Mouse (Mus musculus) mouse trophoblast stem cell (cell line): ENCODE results near the gene Cela3b.

Experiments used
- in situ Hi-C, 2 experiments: fragments of 300-500 bp; cut with MseI, MboI; formaldehyde crosslinking; loops; 2 replicates in 1 of 2; 3 replicates in 1 of 2; pipeline ENCODE4 v1.15.1; 2025

Cela3b gene

DNA sequence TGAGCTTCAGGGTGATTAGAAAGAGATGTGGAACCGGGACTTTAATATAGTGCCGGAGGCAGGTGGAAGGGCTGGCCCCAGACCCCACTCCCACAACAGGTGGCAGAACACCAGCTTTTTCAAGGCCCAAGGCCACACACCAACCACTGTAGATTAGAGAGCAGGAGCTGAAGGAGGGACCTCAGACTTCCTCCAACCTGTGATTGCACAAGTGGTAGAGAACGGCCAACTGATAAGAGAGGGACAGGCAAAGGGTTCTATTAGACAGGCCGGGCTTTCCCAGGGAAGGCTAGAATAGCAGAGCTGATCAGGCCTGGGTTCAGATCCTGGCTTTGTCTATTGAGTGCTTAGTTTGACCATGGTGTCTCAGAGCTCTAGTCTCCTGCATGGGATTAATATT, at the start of gene Cela3b:
Gene Cela3b (minus strand): TSS at position 39 of the 400 bp plus-strand sequence.
- in situ Hi-C loops = no loop called here

GRCm38 (mm10) chr4:137479757-137480156, 49.4 kb upstream of the Cela3b start:
- in situ Hi-C loops = no loop called here

DNA sequence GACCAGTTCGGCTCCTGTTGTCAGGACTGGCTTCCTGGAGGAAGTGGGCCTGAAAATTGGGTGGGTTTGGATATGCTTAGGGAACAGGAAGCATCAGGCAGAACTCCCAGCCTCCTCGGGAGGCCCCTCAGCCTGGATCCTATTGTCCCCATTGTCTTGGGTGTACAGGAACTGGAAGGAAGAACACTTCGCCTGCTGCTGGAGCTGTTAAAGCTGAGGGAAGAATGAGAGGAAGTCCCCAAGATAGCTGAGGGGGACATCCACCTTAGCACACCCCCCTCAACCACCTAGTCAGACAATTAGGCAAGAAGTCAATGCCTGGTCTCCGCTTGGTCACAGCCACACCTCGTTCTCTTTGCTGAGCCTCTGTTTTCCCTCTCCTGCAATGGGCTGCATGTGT, 48.0 kb upstream of the Cela3b start:
- in situ Hi-C loops = no loop called here

DNA sequence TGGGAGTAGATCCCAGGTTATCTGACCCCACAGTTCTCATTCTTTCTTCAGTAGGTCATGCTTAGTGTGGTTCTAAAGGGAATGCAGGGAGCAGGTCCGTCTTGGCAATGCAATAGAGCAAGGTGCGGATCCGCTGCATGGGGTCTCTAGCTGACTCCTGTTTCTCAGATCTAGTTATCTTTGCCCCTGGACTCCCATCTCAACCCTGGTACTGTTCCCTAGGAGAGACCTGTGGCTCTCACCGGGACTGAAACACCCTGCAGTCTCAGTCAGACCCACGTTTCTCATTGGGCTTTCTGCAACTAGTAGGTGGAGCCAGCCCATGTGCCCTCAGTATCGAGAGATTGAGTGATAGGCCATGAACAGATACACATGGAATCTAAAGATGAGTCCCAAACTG, 47.3 kb upstream of the Cela3b start:
- in situ Hi-C loops = no loop called here

GRCm38 (mm10) chr4:137476761-137477237, 46.5 kb upstream of the Cela3b start:
- in situ Hi-C loops = no loop called here

- in situ Hi-C loops = no loop called here
Observed at GRCm38 (mm10) chr4:137476065-137476760, 45.9 kb upstream of the Cela3b start.

DNA sequence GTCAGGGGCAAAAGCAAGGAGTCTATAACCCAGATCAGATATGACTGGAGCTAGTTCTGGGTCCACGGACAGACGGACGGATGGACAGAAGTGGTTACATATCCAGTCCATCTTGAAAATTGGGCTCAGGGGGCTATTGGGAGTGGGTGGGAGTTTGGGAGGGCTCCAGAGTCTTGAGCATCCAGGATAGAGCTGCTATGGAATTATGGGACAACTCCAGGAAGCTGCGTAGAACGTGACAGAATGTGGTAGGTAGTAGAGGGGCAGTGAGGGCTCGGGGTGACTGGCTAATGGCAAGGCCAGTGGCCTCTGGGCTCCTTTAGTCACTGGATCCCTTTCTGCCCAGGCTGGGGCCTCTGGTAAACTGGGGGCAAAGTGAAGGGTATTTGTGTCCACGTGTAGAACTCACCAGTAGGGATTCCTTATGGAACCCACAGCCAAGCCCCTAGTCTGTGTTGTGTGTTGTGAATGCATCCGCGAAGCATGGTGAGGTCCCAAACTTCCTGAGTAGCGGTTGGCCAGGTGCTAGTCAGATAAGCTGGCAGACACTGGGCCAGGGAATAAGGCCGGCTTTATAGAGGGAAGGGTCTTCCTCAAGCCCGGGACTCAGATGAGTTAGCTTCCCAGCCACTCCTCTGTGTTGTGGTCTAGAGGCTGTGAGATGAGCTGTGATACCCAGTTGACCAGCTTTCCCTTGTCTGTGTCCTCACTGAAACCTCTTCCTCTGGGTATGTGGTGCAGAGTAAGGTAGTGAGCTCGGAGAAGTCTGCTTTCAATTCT, 45.1 kb upstream of the Cela3b start:
- in situ Hi-C loops = no loop called here

DNA sequence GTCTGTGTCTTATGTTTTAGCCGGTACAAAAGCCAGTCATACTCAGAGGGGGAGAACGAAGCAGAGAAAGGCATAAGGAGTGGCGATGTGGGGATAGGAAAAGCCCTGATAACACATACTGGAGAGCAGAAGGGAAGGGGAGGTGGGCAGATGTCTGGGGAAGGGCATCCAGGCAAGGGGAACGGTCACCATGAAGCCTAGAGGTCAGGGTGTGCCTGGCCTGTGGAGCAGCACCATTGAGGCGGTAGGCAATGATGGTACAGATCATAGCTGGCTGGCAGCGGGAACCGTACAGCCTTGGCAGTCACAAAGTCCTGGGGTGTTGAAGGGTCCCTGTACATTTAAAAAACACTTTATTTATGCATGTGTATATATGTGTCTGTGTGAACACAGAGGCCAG, 44.4 kb upstream of the Cela3b start:
- in situ Hi-C loops = no loop called here

GRCm38 (mm10) chr4:137473701-137474388, 43.5 kb upstream of the Cela3b start:
- in situ Hi-C loops = no loop called here

DNA sequence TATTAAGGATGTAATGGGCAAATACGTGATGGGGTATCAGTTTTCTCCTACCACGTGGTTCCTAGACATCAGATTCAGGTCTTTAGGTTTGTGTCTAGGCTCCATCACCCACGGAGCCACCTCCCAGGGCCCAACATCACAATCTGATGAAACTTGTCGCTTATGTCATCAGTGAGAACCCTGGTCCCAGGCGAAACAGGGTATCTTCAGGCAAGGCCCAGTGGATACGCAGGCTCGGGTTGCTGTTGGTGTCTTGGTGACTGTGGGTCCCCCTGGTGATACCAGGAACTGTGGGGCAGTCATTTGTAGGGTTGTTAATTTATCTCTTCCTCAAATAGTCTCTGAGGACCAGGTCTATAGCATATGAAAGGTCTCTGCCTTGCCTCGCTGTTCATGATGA, 42.9 kb upstream of the Cela3b start:
- in situ Hi-C loops = no loop called here

DNA sequence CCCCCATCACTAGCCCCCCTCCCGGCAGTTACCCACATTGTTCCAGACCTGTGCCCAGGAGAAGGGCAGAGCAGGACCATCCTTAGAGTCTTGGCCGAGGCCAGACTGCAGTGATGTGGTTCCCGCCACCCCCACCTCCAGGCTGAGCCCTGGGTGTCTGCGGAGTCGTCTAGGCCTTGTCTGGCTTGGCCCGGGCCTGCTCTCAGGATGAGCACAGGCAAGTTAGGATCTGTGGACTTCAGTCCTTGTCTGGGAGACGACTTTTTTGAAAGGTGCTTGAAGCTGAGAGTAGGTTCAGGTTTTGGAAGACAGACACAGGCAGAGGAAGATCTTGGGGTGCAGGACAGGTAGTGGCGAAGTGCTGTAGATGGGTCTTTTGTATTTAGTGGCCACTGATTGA, 41.0 kb upstream of the Cela3b start:
- in situ Hi-C loops = no loop called here

- in situ Hi-C loops = no loop called here
Observed at GRCm38 (mm10) chr4:137470701-137471317, 40.5 kb upstream of the Cela3b start.

DNA sequence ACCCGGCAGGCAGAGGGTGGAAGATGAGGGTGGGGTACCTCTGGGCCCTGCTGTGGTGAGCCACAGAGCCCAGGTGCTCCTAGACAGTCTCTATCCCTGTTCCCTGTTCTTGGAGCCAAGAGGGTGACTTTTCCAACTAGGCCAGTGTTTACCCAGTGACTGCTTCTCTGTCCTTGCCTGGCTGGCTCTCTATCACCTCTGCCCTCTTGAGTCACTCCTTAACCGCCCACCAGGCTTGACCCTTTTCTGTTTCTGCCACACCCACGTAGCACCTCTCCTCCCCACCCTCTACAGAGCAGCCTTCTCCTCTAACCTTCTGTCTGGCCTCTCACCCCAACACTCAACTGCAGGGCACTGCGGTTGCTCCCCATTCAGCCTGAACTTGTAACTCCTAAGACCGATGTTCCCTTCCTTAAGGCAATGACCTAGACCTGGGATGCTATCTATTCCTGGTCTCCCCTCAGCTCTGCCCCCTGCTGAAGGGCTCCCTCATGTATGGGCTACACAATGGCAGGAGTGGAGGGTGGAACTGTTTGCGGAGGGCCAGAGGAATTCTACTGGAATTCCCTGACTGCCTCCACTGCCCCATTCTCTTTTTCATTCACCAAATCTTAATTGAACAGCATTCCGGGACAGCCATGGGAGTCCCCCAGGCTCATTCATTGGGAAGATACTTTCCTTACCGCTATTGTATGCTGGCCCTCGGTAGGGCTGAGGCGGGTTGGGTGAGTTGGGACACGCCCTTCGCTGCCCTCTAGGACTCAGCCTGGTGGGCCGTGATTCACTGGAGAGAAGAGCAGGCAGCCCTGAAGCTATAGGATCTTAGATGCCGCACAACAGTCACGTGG, 39.7 kb upstream of the Cela3b start:
- in situ Hi-C loops = no loop called here

DNA sequence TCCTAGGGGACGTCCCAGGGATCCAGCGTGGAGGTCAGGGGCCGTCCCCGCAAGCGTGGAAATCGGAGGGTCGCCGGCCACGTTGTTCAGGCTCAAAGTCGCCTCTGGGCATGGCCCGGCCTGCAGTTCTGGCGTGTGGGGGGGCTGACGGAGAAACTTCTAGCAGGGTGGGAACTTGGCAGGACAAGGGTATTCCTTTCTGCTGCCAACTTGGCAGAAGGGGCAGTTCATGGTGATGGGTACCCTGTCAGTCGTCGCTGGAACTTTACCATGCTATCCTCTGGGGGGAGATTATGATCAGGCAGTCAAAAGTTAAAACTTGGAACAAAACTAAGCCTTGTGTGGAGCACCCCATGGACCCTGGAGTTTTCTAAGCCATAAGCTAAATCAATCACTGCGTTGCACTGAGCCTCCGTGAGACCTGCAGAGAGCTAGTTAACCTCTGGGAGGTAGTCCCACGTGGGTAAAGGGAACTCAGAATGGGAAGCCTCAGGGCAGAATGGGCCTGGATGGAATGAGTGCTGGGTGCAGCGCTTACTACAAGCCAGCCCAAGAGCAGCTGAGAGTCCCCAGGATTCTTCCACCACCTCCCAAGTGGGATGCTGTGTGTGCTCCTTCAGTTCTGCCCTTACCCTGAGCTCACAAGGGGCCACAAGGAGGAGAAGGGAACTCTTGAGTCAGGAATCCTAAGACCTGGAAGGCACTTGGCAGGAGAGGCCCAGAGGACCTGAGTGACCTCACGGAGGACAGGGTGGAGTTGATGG, 38.9 kb upstream of the Cela3b start:
- in situ Hi-C loops = no loop called here

DNA sequence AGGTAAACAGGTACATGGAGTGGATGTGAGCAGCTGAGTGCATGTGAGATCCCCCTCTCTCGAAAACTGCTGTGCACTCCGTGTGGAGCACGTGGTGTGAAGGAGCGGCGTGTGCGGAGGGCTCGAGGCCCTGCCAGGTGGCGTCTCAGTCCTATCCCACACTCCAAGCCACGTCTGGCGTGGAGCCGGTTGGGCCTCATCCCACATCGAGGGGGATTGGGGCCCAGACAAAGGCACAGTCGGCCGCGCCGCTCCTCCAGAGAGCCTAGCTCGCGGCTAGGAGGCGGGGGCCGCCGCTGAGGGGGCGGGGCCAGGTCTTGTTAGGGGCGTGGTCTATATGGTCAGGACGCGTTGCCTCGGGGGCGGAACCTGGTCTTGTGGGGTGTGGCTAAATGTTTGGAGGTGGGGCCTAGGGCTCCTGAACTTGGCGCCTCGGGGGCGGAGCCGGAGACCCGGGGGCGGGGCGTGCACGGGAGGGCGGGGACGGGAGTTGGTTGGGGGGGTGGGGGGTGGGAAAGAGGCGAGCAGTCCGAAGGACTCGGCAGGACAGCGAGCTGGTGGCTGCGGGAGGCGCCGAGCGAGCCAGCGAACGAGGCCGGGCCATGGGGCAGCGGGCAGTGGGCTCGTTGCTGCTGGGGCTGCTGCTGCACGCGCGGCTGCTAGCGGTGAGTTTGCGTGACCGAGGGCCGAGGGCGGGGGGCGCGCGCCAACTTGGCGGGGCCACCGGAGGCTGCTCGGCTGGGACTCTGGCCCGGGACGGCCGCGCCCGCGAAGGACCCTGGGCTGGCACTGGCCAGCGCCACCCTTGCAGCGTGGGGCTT, 38.1 kb upstream of the Cela3b start, which contains the start of gene Hspg2:
Gene Hspg2 (plus strand): TSS at position 510 of the 821 bp plus-strand sequence.
- in situ Hi-C loops = no loop called here

GRCm38 (mm10) chr4:137467525-137467924, 37.2 kb upstream of the Cela3b start:
- in situ Hi-C loops = no loop called here

- in situ Hi-C loops = no loop called here
Observed at GRCm38 (mm10) chr4:137466991-137467390, 36.7 kb upstream of the Cela3b start.

- in situ Hi-C loops = no loop called here
Observed at GRCm38 (mm10) chr4:137465125-137465787, 34.9 kb upstream of the Cela3b start.
